Mouse (Mus musculus): ENCODE measurements around the gene Manf.

DNA sequence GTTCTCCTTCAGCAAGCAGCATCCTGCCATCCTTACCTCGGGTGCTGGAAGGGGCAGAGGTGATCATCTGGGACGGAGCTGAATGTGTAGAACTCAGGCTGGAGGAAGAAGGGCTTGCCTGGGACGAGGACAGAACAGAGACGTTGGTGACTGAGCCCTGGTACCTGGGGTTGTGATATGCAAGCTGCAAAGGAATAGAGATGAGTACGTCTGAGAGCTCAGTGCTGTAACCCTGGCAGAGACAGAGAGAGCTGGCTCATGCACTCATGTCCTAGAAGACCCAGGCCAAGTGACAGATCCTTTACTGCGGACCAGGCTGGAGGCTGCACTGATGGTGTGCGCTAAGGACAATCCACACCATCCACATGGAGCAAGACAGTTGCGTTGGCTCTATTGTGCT is 14.8 kb upstream of the Manf start:
- no peak for TF ChIP-seq CTCF (IDR thresholded peaks at IDR 0.05; ENCODE audit: extremely low read depth, insufficient read depth, low read length)
- TF ChIP-seq POLR2A (IDR thresholded peaks at IDR 0.05; ENCODE audit: extremely low read depth, insufficient read depth, low read length): no peak

Data from cortical plate, adult 2 months (tissue).